Mouse (Mus musculus) liver, adult 2 months (tissue): ENCODE data around the gene Prmt9. TPM values are rescaled to one million over a fixed set of nuclear protein-coding genes. Genes with fewer than 3 reads are reported as not detected.

Experiments
- DNase-seq: peaks from one replicate; pipeline ENCODE4 v3.0.0-alpha.2; 2011; ENCODE audit warnings: low read depth, low spot score; ENCODE audit errors: extremely low read depth
- H3K27ac ChIP-seq: fragments of 200-500 bp; replicated peaks from 2 replicates; pipeline ENCODE4 v1.5.1; 2012; ENCODE audit warnings: low read depth, mild to moderate bottlenecking, control low read depth, inconsistent platforms, low read length; ENCODE audit not compliant: insufficient read depth
- H3K27me3 ChIP-seq: fragments of 200-500 bp; 2 replicates; pipeline ENCODE4 v1.6.1; 2012; ENCODE audit warnings: mild to moderate bottlenecking, moderate library complexity, low read length, inconsistent platforms; ENCODE audit not compliant: control insufficient read depth, insufficient read depth
- H3K36me3 ChIP-seq: fragments of 200-500 bp; 2 replicates; pipeline ENCODE4 v1.6.1; 2012; ENCODE audit warnings: low read length, inconsistent platforms; ENCODE audit not compliant: control insufficient read depth, insufficient read depth
- H3K4me1 ChIP-seq: fragments of 200-500 bp; 2 replicates; pipeline ENCODE4 v1.6.1; 2011; ENCODE audit warnings: low read length; ENCODE audit not compliant: control insufficient read depth, insufficient read depth
- H3K4me3 ChIP-seq: fragments of 200-500 bp; 2 replicates; pipeline ENCODE4 v1.5.1; 2011; ENCODE audit warnings: low read depth, mild to moderate bottlenecking, control low read depth, low read length, moderate library complexity; ENCODE audit not compliant: insufficient read depth
- H3K79me2 ChIP-seq: fragments of 200-500 bp; 2 replicates; pipeline ENCODE4 v1.6.1; 2012; ENCODE audit warnings: inconsistent platforms, mild to moderate bottlenecking, low read length, moderate library complexity; ENCODE audit not compliant: control insufficient read depth, insufficient read depth
- H3K9ac ChIP-seq: fragments of 200-500 bp; 2 replicates; pipeline ENCODE4 v1.6.1; 2012; ENCODE audit warnings: low read depth, mild to moderate bottlenecking, control low read depth, inconsistent platforms, low read length
- CTCF ChIP-seq: fragments of 200-500 bp; IDR thresholded peaks from 2 replicates; pipeline ENCODE4 v1.5.1; 2011; ENCODE audit warnings: low read depth, low read length, control low read depth
- POLR2A ChIP-seq: fragments of 200-500 bp; IDR thresholded peaks from 2 replicates; pipeline ENCODE4 v1.6.1; 2011; ENCODE audit warnings: low read length, control low read depth; ENCODE audit not compliant: insufficient read depth; ENCODE audit errors: extremely low read depth
- WGBS: fragments of 180-500 bp; shearing (Covaris S2); methylation state at CpG from one replicate; pipeline ENCODE4 v1.1.7; 2018; 5-methylcytosine and 5-hydroxymethylcytosine counted together
- polyA plus RNA-seq: library from polyadenylated mRNA; depleted of rRNA; stranded (reverse); fragments of >200 nt; gene quantifications from 2 replicates; pipeline ENCODE4 v1.2.3, GENCODE M21; 2012
- total RNA-seq: library from RNA; depleted of rRNA; stranded (reverse); fragments of >200 nt; gene quantifications from 2 replicates; pipeline ENCODE4 v1.2.3, GENCODE M21; 2014

Gene Prmt9
- total and polyA plus RNA-seq, 2 experiments: 4.9 to 17.3 TPM

- under 1% methylated on average over 78 of the region's 95 CpGs for WGBS
- H3K4me1 ChIP-seq: no peaks in the 10 kb centered on the region
- H3K27me3 ChIP-seq: no peaks in the 10 kb centered on the region
- H3K27ac ChIP-seq: peak within 1 kb of the TSS; percentile 28; the same call in 1 of the 2 replicates
- TF ChIP-seq POLR2A: no peak
- H3K9ac ChIP-seq: peak within 1 kb of the TSS; percentile 82
- H3K36me3 ChIP-seq: no peaks in the 10 kb centered on the region
- H3K4me3 ChIP-seq: peak within 1 kb of the TSS; percentile 61
- H3K79me2 ChIP-seq: no peaks in the 10 kb centered on the region
- peak; percentile 24 for DNase-seq
These were observed 31.6 kb upstream of the Prmt9 start, which contains the start of gene Arhgap10 for GRCm38 (mm10) chr8:77517301-77518200. Arhgap10 (minus strand) TSS chr8:77517953.

GRCm38 (mm10) chr8:77518201-77519115 is 30.7 kb upstream of the Prmt9 start:
- no peaks in the 10 kb centered on the region for H3K27me3 ChIP-seq
- H3K9ac ChIP-seq: peak overlapping the region; percentile 49
- H3K4me3 ChIP-seq: peak overlapping the region; percentile 61
- peak overlapping the region; percentile 28; the same call in 1 of the 2 replicates for H3K27ac ChIP-seq
- no peaks in the 10 kb centered on the region for H3K36me3 ChIP-seq
- DNase-seq: peak; percentile 9
- H3K79me2 ChIP-seq: no peaks in the 10 kb centered on the region
- no peaks in the 10 kb centered on the region for H3K4me1 ChIP-seq
- TF ChIP-seq POLR2A: no peak
- WGBS: 19% methylated on average over 33 of the region's 33 CpGs

- 98% methylated on average over 4 of the region's 4 CpGs for WGBS
- no peak for DNase-seq
- Histone ChIP-seq H3K4me3 (no peak overlapping the region), H3K4me1 (peaks cover 5% of the 10 kb centered on the region), H3K79me2 (no peaks in the 10 kb centered on the region), H3K9ac (no peak overlapping the region), H3K27me3 (no peaks in the 10 kb centered on the region), H3K27ac (no peak overlapping the region), H3K36me3 (no peaks in the 10 kb centered on the region)
- TF ChIP-seq POLR2A (no peak), CTCF (no peak)
These were observed 28.6 kb upstream of the Prmt9 start for GRCm38 (mm10) chr8:77520601-77521000.

GRCm38 (mm10) chr8:77521028-77521785 is 28.0 kb upstream of the Prmt9 start:
- DNase-seq: no peak
- Histone ChIP-seq H3K9ac (no peak overlapping the region), H3K4me1 (peaks cover 5% of the 10 kb centered on the region), H3K27me3 (no peaks in the 10 kb centered on the region), H3K36me3 (no peaks in the 10 kb centered on the region), H3K79me2 (no peaks in the 10 kb centered on the region), H3K4me3 (no peak overlapping the region), H3K27ac (no peak overlapping the region)
- TF ChIP-seq CTCF (no peak), POLR2A (no peak)
- 87% methylated on average over 8 of the region's 8 CpGs for WGBS

GRCm38 (mm10) chr8:77522984-77523383 is 26.2 kb upstream of the Prmt9 start:
- TF ChIP-seq CTCF (no peak), POLR2A (no peak)
- no peak overlapping the region for H3K4me3 ChIP-seq
- peaks cover 5% of the 10 kb centered on the region for H3K4me1 ChIP-seq
- no peak overlapping the region for H3K9ac ChIP-seq
- no peaks in the 10 kb centered on the region for H3K36me3 ChIP-seq
- H3K27ac ChIP-seq: no peak overlapping the region
- 89% methylated on average over 8 of the region's 8 CpGs for whole genome bisulfite sequencing
- no peaks in the 10 kb centered on the region for H3K27me3 ChIP-seq
- no peak for DNase-seq
- no peaks in the 10 kb centered on the region for H3K79me2 ChIP-seq
